ENCODE assay signal across 17 mouse cellular contexts in genomic region chr2:101597186-101597585, GRCm38 (mm10). TPM values are rescaled to one million over a fixed set of nuclear protein-coding genes. Genes with fewer than 3 reads are reported as not detected.
A peak's percentile ranks its signal among the peaks of the same experiment; 100 is the strongest.
DNase-seq lines count a peak whose midpoint lies in the region; ATAC-seq and TF ChIP-seq lines count a peak whose summit lies in the region.
"Had no signal": no experiment of that assay in that cellular context is flagged by ENCODE, and none has a peak within 500 bp of the region (broad histone marks: within the 10 kb centered on the region; RNA-seq: fewer than 3 reads in every experiment).

No protein-coding gene starts in this region.

- H3K4me3 ChIP-seq in midbrain, postnatal 0 days (ENCODE audit: low read depth, low read length) = no peak overlapping the region
- no peak overlapping the region for H3K4me3 ChIP-seq in midbrain, embryonic 15.5 days
- H3K4me3 ChIP-seq: heart, embryonic 15.5 days had no signal

- peak; percentile 54 to 57 for DNase-seq in cerebellum, postnatal 10 days
- no peak for DNase-seq in cerebellum, postnatal 36 days
- peak; percentile 16 for DNase-seq in kidney, adult 9 months
- DNase-seq in kidney, postnatal 14 days = no peak
- no peak for DNase-seq in midbrain, postnatal 0 days (ENCODE audit: low spot score)
- DNase-seq in splenic B cell, adult 2 months (ENCODE audit: low read depth, low spot score) = peak; percentile 47
- DNase-seq in cerebellum, adult 8-10 months = no peak
- DNase-seq: gastrocnemius, postnatal 14 days; lung, postnatal 4 days; right cerebral cortex, postnatal 4 days had no signal

- H3K27me3 ChIP-seq in midbrain, postnatal 0 days (ENCODE audit: insufficient read depth, low read length) = no peaks in the 10 kb centered on the region
- H3K27me3 ChIP-seq in midbrain, embryonic 15.5 days (replicated peaks) = no peaks in the 10 kb centered on the region
- no peaks in the 10 kb centered on the region for H3K27me3 ChIP-seq in splenic B cell, adult 2 months (ENCODE audit: control insufficient read depth, insufficient read depth, low read length, poor library complexity, severe bottlenecking)
- H3K27me3 ChIP-seq: heart, embryonic 15.5 days had no signal

- no peaks in the 10 kb centered on the region for H3K4me1 ChIP-seq in midbrain, postnatal 0 days (ENCODE audit: insufficient read depth, low read length)
- H3K4me1 ChIP-seq in midbrain, embryonic 15.5 days = peaks cover 37% of the 10 kb centered on the region

- H3K9ac ChIP-seq in midbrain, postnatal 0 days (replicated peaks; ENCODE audit: low read length, poor library complexity, severe bottlenecking) = no peak overlapping the region
- no peak overlapping the region for H3K9ac ChIP-seq in midbrain, embryonic 15.5 days
- H3K9ac ChIP-seq: heart, embryonic 15.5 days had no signal

- ATAC-seq in midbrain, postnatal 0 days (ENCODE audit: low FRiP score) = no peak
- ATAC-seq in midbrain, embryonic 15.5 days (replicated peaks) = no peak

- H3K27ac ChIP-seq in midbrain, postnatal 0 days (ENCODE audit: low read depth, low read length) = no peak overlapping the region
- H3K27ac ChIP-seq in midbrain, embryonic 15.5 days = no peak overlapping the region
- H3K27ac ChIP-seq: heart, embryonic 15.5 days had no signal

- no peaks in the 10 kb centered on the region for H3K9me3 ChIP-seq in midbrain, postnatal 0 days (ENCODE audit: low read length)
- no peaks in the 10 kb centered on the region for H3K9me3 ChIP-seq in midbrain, embryonic 15.5 days
- H3K9me3 ChIP-seq: G1E; heart, embryonic 15.5 days had no signal

- H3K36me3 ChIP-seq in midbrain, postnatal 0 days (ENCODE audit: insufficient read depth, low read length) = no peaks in the 10 kb centered on the region
- H3K36me3 ChIP-seq in midbrain, embryonic 15.5 days (replicated peaks) = no peaks in the 10 kb centered on the region
- H3K36me3 ChIP-seq in splenic B cell, adult 2 months (ENCODE audit: control insufficient read depth, insufficient read depth, low read length, poor library complexity, severe bottlenecking) = no peaks in the 10 kb centered on the region
- H3K36me3 ChIP-seq: heart, embryonic 15.5 days had no signal

- H3K4me2 ChIP-seq in midbrain, postnatal 0 days (ENCODE audit: low read depth, low read length, poor library complexity, severe bottlenecking) = no peak overlapping the region
- no peak overlapping the region for H3K4me2 ChIP-seq in midbrain, embryonic 15.5 days
- H3K4me2 ChIP-seq: heart, embryonic 15.5 days had no signal

- TF ChIP-seq CTCF in midbrain, postnatal 0 days (IDR thresholded peaks at IDR 0.05) = peak; percentile 64

RNA-seq across cellular contexts. Expression of gene Rag2, which starts 27.3 kb away (rescaled TPM):
- total RNA-seq in midbrain, postnatal 0 days (2014; rRNA removed) = not detected in 2 replicates
- polyA plus RNA-seq in midbrain, postnatal 0 days (2015; fragmentation: Nextera tagmentation; extraction: Ambion mirVana) = 0.09 TPM in 1 of 2 replicates, not detected in the other
- not detected in 2 replicates for polyA plus RNA-seq in midbrain, embryonic 15.5 days (2015; fragmentation: Nextera tagmentation; extraction: Ambion mirVana)
- total RNA-seq: adrenal gland, adult 18-20 months; gastrocnemius, postnatal 14 days; layer of hippocampus, postnatal 10 days; liver, adult 2 months had no signal
- polyA plus RNA-seq: G1E; liver, adult 2 months had no signal

RNA-seq across cellular contexts. Expression of gene Rag1, which starts 52.1 kb away (rescaled TPM):
- 0.27 and 0.42 TPM in 2 replicates for total RNA-seq in midbrain, postnatal 0 days (2014; rRNA removed)
- 0.04 TPM in 2 replicates for polyA plus RNA-seq in midbrain, postnatal 0 days (2015; fragmentation: Nextera tagmentation; extraction: Ambion mirVana)
- 0.10 and 0.15 TPM in 2 replicates for polyA plus RNA-seq in midbrain, embryonic 15.5 days (2015; fragmentation: Nextera tagmentation; extraction: Ambion mirVana)
- total RNA-seq: adrenal gland, adult 18-20 months; liver, adult 2 months had no signal
- polyA plus RNA-seq: intestine, embryonic 14.5 days; liver, adult 2 months had no signal

RNA-seq across cellular contexts. Expression of gene B230118H07Rik, which starts 52.1 kb away (rescaled TPM):
- 18.2 and 21.4 TPM in 2 replicates for total RNA-seq in midbrain, postnatal 0 days (2014; rRNA removed)
- 50.7 and 51.5 TPM in 2 replicates for polyA plus RNA-seq in midbrain, postnatal 0 days (2015; fragmentation: Nextera tagmentation; extraction: Ambion mirVana)
- 42.6 and 46.4 TPM in 2 replicates for polyA plus RNA-seq in midbrain, embryonic 15.5 days (2015; fragmentation: Nextera tagmentation; extraction: Ambion mirVana)

Comparison
In these comparisons a context has a peak if more than half of its experiments do, and no peak if none do; other contexts are left out.
1. DNase-seq: peak in cerebellum, postnatal 10 days (2 of 2), kidney, adult 9 months (single experiment) and splenic B cell, adult 2 months (single experiment); none in cerebellum, postnatal 36 days (0 of 2), kidney, postnatal 14 days (single experiment), midbrain, postnatal 0 days (single experiment) and cerebellum, adult 8-10 months (single experiment).